Mouse (Mus musculus): Measurements from ENCODE around the gene Diaph2. TPM values are rescaled to one million over a fixed set of nuclear protein-coding genes. Genes with fewer than 3 reads are reported as not detected.
"Not testable (repeated sequence)": the region's sequence is repeated elsewhere in the genome, so short reads cannot be mapped to it uniquely, and the experiment has no call there.

The Diaph2 gene
- polyA plus RNA-seq, 1 experiment from 2014 or later = 19.1 TPM

GRCm38 (mm10) chrX:130281484-130281883, 531.9 kb downstream of the Diaph2 start:
- in situ Hi-C loops (cut with MboI; ENCODE audit: low pct_unique_long_range_greater_than_20kb) = no loop called here
- ATAC-seq = no peak
- peaks cover 10% of the 10 kb centered on the region for H3K27me3 ChIP-seq
- ChIA-PET POLR2A (no interaction called here), CTCF (interaction anchor here (0.6 kb wide), 1 partner anchor 827 kb away, joined by 3 read pairs; no protein-coding TSS in a partner anchor)
- DNase-seq (ENCODE audit: low read depth, low spot score) = no peak
- TF ChIP-seq CTCF (IDR thresholded peaks at IDR 0.05) = no peak

- peaks cover 15% of the 10 kb centered on the region for H3K27me3 ChIP-seq
- no peak for TF ChIP-seq CTCF (IDR thresholded peaks at IDR 0.05)
- CTCF ChIA-PET = no interaction called here
- no peak for ATAC-seq
- POLR2A ChIA-PET = no interaction called here
- in situ Hi-C loops (cut with MboI; ENCODE audit: low pct_unique_long_range_greater_than_20kb) = no loop called here
- no peak for DNase-seq (ENCODE audit: low read depth, low spot score)
These were observed 537.5 kb downstream of the Diaph2 start for GRCm38 (mm10) chrX:130287032-130287431.

- no peak for DNase-seq (ENCODE audit: low read depth, low spot score)
- no peak for TF ChIP-seq CTCF (IDR thresholded peaks at IDR 0.05)
- CTCF ChIA-PET = no interaction called here
- ATAC-seq = no peak
- peaks cover 10% of the 10 kb centered on the region for H3K27me3 ChIP-seq
- POLR2A ChIA-PET = no interaction called here
- in situ Hi-C loops (cut with MboI; ENCODE audit: low pct_unique_long_range_greater_than_20kb) = no loop called here
These were observed 540.2 kb downstream of the Diaph2 start for GRCm38 (mm10) chrX:130289775-130290174.

- TF ChIP-seq CTCF (IDR thresholded peaks at IDR 0.05) = no peak
- DNase-seq (ENCODE audit: low read depth, low spot score) (no peak), ATAC-seq (no peak)
- in situ Hi-C loops (cut with MboI; ENCODE audit: low pct_unique_long_range_greater_than_20kb) = no loop called here
- H3K27me3 ChIP-seq = peaks cover 4% of the 10 kb centered on the region
- ChIA-PET POLR2A (no interaction called here), CTCF (no interaction called here)
These were observed 601.4 kb downstream of the Diaph2 start for GRCm38 (mm10) chrX:130350808-130351435.

- CTCF ChIA-PET = no interaction called here
These were observed 601.9 kb downstream of the Diaph2 start for GRCm38 (mm10) chrX:130351480-130351879.

GRCm38 (mm10) chrX:130393508-130394145, 644.1 kb downstream of the Diaph2 start:
- ATAC-seq = no peak
- CTCF ChIA-PET = interaction anchor here (1.1 kb wide), 1 partner anchor 118 kb away, joined by 3 read pairs; no protein-coding TSS in a partner anchor
- H3K27me3 ChIP-seq = peaks cover 19% of the 10 kb centered on the region
- POLR2A ChIA-PET = interaction anchor here (0.7 kb wide), 1 partner anchor 107 kb away, joined by 3 read pairs; no protein-coding TSS in a partner anchor
- DNase-seq (ENCODE audit: low read depth, low spot score) = no peak
- in situ Hi-C loops (cut with MboI; ENCODE audit: low pct_unique_long_range_greater_than_20kb) = no loop called here
- no peak for TF ChIP-seq CTCF (IDR thresholded peaks at IDR 0.05)

More at GRCm38 (mm10) chrX:130351480-130351879, 601.9 kb downstream of the Diaph2 start:
- DNase-seq (ENCODE audit: low read depth, low spot score) (no peak), ATAC-seq (no peak)
- in situ Hi-C loops (cut with MboI; ENCODE audit: low pct_unique_long_range_greater_than_20kb) = no loop called here
- TF ChIP-seq CTCF (IDR thresholded peaks at IDR 0.05) = no peak
- POLR2A ChIA-PET = no interaction called here
- H3K27me3 ChIP-seq = peaks cover 1% of the 10 kb centered on the region

- ChIA-PET CTCF (no interaction called here), POLR2A (no interaction called here)
- no peak for ATAC-seq
- TF ChIP-seq CTCF (IDR thresholded peaks at IDR 0.05) = no peak
- DNase-seq (ENCODE audit: low read depth, low spot score) = no peak
- in situ Hi-C loops (cut with MboI; ENCODE audit: low pct_unique_long_range_greater_than_20kb) = no loop called here
- peaks cover 24% of the 10 kb centered on the region for H3K27me3 ChIP-seq
These were observed 653.7 kb downstream of the Diaph2 start for GRCm38 (mm10) chrX:130403214-130403613.

- H3K27me3 ChIP-seq = peaks cover 34% of the 10 kb centered on the region
- ATAC-seq; POLR2A ChIA-PET; DNase-seq (ENCODE audit: low read depth, low spot score); CTCF ChIA-PET; in situ Hi-C loops (cut with MboI; ENCODE audit: low pct_unique_long_range_greater_than_20kb): not testable (repeated sequence)
These were observed 657.9 kb downstream of the Diaph2 start for GRCm38 (mm10) chrX:130407471-130407870.

GRCm38 (mm10) chrX:130408985-130409384, 659.4 kb downstream of the Diaph2 start:
- POLR2A ChIA-PET = no interaction called here
- no peak for TF ChIP-seq CTCF (IDR thresholded peaks at IDR 0.05)
- no peak for ATAC-seq
- no peak for DNase-seq (ENCODE audit: low read depth, low spot score)
- CTCF ChIA-PET = no interaction called here
- peaks cover 38% of the 10 kb centered on the region for H3K27me3 ChIP-seq
- in situ Hi-C loops (cut with MboI; ENCODE audit: low pct_unique_long_range_greater_than_20kb) = no loop called here

GRCm38 (mm10) chrX:130423134-130423533, 673.6 kb downstream of the Diaph2 start:
- in situ Hi-C loops (cut with MboI; ENCODE audit: low pct_unique_long_range_greater_than_20kb) = no loop called here
- CTCF ChIA-PET = no interaction called here

GRCm38 (mm10) chrX:130451822-130452487, 702.4 kb downstream of the Diaph2 start:
- DNase-seq (ENCODE audit: low read depth, low spot score) = no peak
- peaks cover 16% of the 10 kb centered on the region for H3K27me3 ChIP-seq
- in situ Hi-C loops (cut with MboI; ENCODE audit: low pct_unique_long_range_greater_than_20kb) = no loop called here
- CTCF ChIA-PET = interaction anchor here (1.0 kb wide), 1 partner anchor 8 kb away, joined by 4 read pairs; no protein-coding TSS in a partner anchor
- POLR2A ChIA-PET = no interaction called here
- ATAC-seq = no peak
- TF ChIP-seq CTCF (IDR thresholded peaks at IDR 0.05) = no peak

More at GRCm38 (mm10) chrX:130423134-130423533, 673.6 kb downstream of the Diaph2 start:
- no peak for TF ChIP-seq CTCF (IDR thresholded peaks at IDR 0.05)
- DNase-seq (ENCODE audit: low read depth, low spot score) = no peak
- POLR2A ChIA-PET = no interaction called here
- no peak for ATAC-seq
- H3K27me3 ChIP-seq = peaks cover 29% of the 10 kb centered on the region
